Mouse (Mus musculus) forebrain, postnatal 0 days (tissue): ENCODE measurements at regions not wholly inside any gene's neighbourhood (a gene's known extent, or its start where the extent isn't known, plus 50 kb on each side); places are given as distances from the start of the nearest gene placed in this dataset.

Source experiments
- ATAC-seq: fragments of 200-750 bp; cut with Nextera tagmentation; 2 replicates; pipeline ENCODE4 v1.8.0; 2017; ENCODE audit warnings: mild to moderate bottlenecking, moderate library complexity
- DNase-seq: peaks from one replicate; pipeline ENCODE4 v3.0.0-alpha.2; 2015
- H3K27ac ChIP-seq: fragments of 300-500 bp; sonication (generic); 2 replicates; pipeline ENCODE4 v1.5.1; 2014; ENCODE audit warnings: low read depth, mild to moderate bottlenecking, antibody characterized with exemption, low read length, moderate library complexity, mixed read lengths
- H3K27me3 ChIP-seq: fragments of 300-500 bp; sonication (generic); 2 replicates; pipeline ENCODE4 v1.6.1; 2014; ENCODE audit warnings: mild to moderate bottlenecking, low read length, mixed read lengths; ENCODE audit not compliant: insufficient read depth
- H3K36me3 ChIP-seq: fragments of 300-500 bp; sonication (generic); 2 replicates; pipeline ENCODE4 v1.6.1; 2014; ENCODE audit warnings: mild to moderate bottlenecking, moderate library complexity; ENCODE audit not compliant: insufficient read depth
- H3K4me1 ChIP-seq: fragments of 300-500 bp; sonication (generic); 2 replicates; pipeline ENCODE4 v1.6.1; 2014; ENCODE audit warnings: antibody characterized with exemption; ENCODE audit not compliant: insufficient read depth
- H3K4me2 ChIP-seq: fragments of 300-500 bp; sonication (generic); 2 replicates; pipeline ENCODE4 v1.6.1; 2014; ENCODE audit warnings: low read depth, mild to moderate bottlenecking, moderate library complexity
- H3K4me3 ChIP-seq: fragments of 300-500 bp; sonication (generic); 2 replicates; pipeline ENCODE4 v1.5.1; 2014; ENCODE audit warnings: low read depth, low read length, mixed read lengths
- H3K9ac ChIP-seq: fragments of 300-500 bp; sonication (generic); 2 replicates; pipeline ENCODE4 v1.6.1; 2014; ENCODE audit warnings: mild to moderate bottlenecking
- H3K9me3 ChIP-seq: fragments of 300-500 bp; sonication (generic); 2 replicates; pipeline ENCODE4 v1.6.1; 2016; ENCODE audit warnings: low read length
- CTCF ChIP-seq: sonication (generic); IDR thresholded peaks from 2 replicates; pipeline ENCODE4 v1.5.1; 2016; ENCODE audit warnings: antibody characterized with exemption, control low read depth, low read depth
- WGBS: fragments of 180-500 bp; shearing (Covaris S2); extraction: QIAGEN DNeasy Blood & Tissue Kit; methylation state at CpG from one replicate; pipeline ENCODE4 v1.1.7; 2014; 5-methylcytosine and 5-hydroxymethylcytosine counted together

- no peak for TF ChIP-seq CTCF
- Histone ChIP-seq H3K4me2 (no peak overlapping the region), H3K27me3 (no peaks in the 10 kb centered on the region), H3K9ac (no peak overlapping the region), H3K27ac (no peak overlapping the region), H3K4me1 (peaks cover 8% of the 10 kb centered on the region; the same call in 1 of the 2 replicates), H3K36me3 (no peaks in the 10 kb centered on the region), H3K9me3 (no peaks in the 10 kb centered on the region), H3K4me3 (no peak overlapping the region)
- ATAC-seq (peak; percentile 76), DNase-seq (peak; percentile 82)
- 35% methylated on average over 10 of the region's 10 CpGs for WGBS
Observed at GRCm38 (mm10) chr2:63454263-63455011, 270.4 kb upstream of the Kcnh7 start.

GRCm38 (mm10) chr2:63452891-63453290 lies 268.8 kb upstream of the Kcnh7 start:
- Histone ChIP-seq H3K9ac (no peak overlapping the region), H3K4me2 (no peak overlapping the region), H3K27ac (no peak overlapping the region), H3K27me3 (no peaks in the 10 kb centered on the region), H3K36me3 (no peaks in the 10 kb centered on the region), H3K9me3 (no peaks in the 10 kb centered on the region), H3K4me1 (peaks cover 8% of the 10 kb centered on the region; the same call in 1 of the 2 replicates), H3K4me3 (no peak overlapping the region)
- ATAC-seq: peak; percentile 90
- 24% methylated on average over 1 of the region's 1 CpGs for WGBS
- no peak for TF ChIP-seq CTCF
- DNase-seq: peak; percentile 70

- peak; percentile 74 for TF ChIP-seq CTCF
- H3K36me3 ChIP-seq: no peaks in the 10 kb centered on the region
- H3K4me3 ChIP-seq: no peak overlapping the region
- no peak overlapping the region for H3K9ac ChIP-seq
- no peak overlapping the region for H3K4me2 ChIP-seq
- no peaks in the 10 kb centered on the region for H3K9me3 ChIP-seq
- H3K27me3 ChIP-seq: no peaks in the 10 kb centered on the region
- WGBS: 79% methylated on average over 1 of the region's 1 CpGs
- peak; percentile 59 for ATAC-seq
- no peak overlapping the region for H3K27ac ChIP-seq
- peaks cover 8% of the 10 kb centered on the region; the same call in 1 of the 2 replicates for H3K4me1 ChIP-seq
- peak; percentile 54 for DNase-seq
Observed at GRCm38 (mm10) chr2:63452164-63452563, 268.1 kb upstream of the Kcnh7 start.

GRCm38 (mm10) chr2:63434327-63434726 lies 250.2 kb upstream of the Kcnh7 start:
- H3K9me3 ChIP-seq: no peaks in the 10 kb centered on the region
- ATAC-seq: no peak
- no peak overlapping the region for H3K4me2 ChIP-seq
- H3K27me3 ChIP-seq: no peaks in the 10 kb centered on the region
- no peak for TF ChIP-seq CTCF
- no peaks in the 10 kb centered on the region for H3K4me1 ChIP-seq
- no peak overlapping the region for H3K4me3 ChIP-seq
- no peak overlapping the region for H3K27ac ChIP-seq
- H3K9ac ChIP-seq: no peak overlapping the region
- no peaks in the 10 kb centered on the region for H3K36me3 ChIP-seq
- no peak for DNase-seq

GRCm38 (mm10) chr2:63405405-63405804 lies 221.3 kb upstream of the Kcnh7 start:
- Histone ChIP-seq H3K9me3 (no peaks in the 10 kb centered on the region), H3K27ac (no peak overlapping the region), H3K9ac (no peak overlapping the region), H3K4me3 (no peak overlapping the region), H3K36me3 (no peaks in the 10 kb centered on the region), H3K4me2 (no peak overlapping the region), H3K27me3 (no peaks in the 10 kb centered on the region), H3K4me1 (no peaks in the 10 kb centered on the region)
- ATAC-seq (peak; percentile 48; the same call in 1 of the 2 replicates), DNase-seq (peak; percentile 9)
- WGBS: 51% methylated on average over 1 of the region's 1 CpGs
- TF ChIP-seq CTCF: no peak
